Mouse (Mus musculus) E14TG2a.4 (cell line): ENCODE results near the gene Srxn1.

Source experiments
- H3K27me3 ChIP-seq: 2 replicates; pipeline ENCODE4 v1.6.1; 2014; ENCODE audit warnings: low read length, control low read depth; ENCODE audit not compliant: insufficient read depth
- H3K36me3 ChIP-seq: 2 replicates; pipeline ENCODE4 v1.6.1; 2014; ENCODE audit warnings: low read length, control low read depth; ENCODE audit not compliant: insufficient read depth
- H3K4me1 ChIP-seq: replicated peaks from 2 replicates; pipeline ENCODE4 v1.6.1; 2014; ENCODE audit warnings: low read depth, low read length, control low read depth
- H3K4me3 ChIP-seq: replicated peaks from 2 replicates; pipeline ENCODE4 v1.5.1; 2014; ENCODE audit warnings: mild to moderate bottlenecking, low read length
- H3K9me3 ChIP-seq: 2 replicates; pipeline ENCODE4 v1.6.1; 2014; ENCODE audit warnings: low read length, control low read depth
- CTCF ChIP-seq: conservative IDR thresholded peaks from 2 replicates; pipeline ENCODE4 v1.5.1; 2014; ENCODE audit warnings: low read length
- NANOG ChIP-seq: IDR thresholded peaks from 2 replicates; pipeline ENCODE4 v1.6.1; 2014; ENCODE audit warnings: borderline replicate concordance, low read length, mixed read lengths
- POU5F1 ChIP-seq: IDR thresholded peaks from 2 replicates; pipeline ENCODE4 v1.6.1; 2014; ENCODE audit warnings: low read length, borderline replicate concordance

Gene Srxn1

DNA sequence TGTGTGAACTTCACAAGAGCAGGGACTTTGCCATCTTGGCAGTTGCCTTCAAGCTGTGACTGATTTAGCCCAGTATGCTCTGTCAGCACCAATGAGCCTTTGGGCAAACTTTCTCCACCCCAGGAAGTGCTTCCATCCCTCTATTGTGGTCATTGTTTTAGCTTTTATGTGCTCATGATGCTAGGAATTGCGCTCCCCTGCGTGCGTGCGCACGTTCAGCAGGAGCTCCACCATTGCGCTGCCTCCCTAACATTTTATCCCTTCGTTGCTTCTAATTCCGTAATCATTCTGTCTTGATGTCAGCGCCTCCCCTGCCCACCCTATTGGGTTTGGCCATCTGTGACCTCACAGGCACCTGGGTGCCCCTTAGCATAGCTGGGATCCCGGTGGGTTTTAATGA is 1.3 kb downstream of the Srxn1 start:
- Histone ChIP-seq H3K4me3 (peak overlapping the region; percentile 89), H3K4me1 (peaks cover 46% of the 10 kb centered on the region), H3K36me3 (peaks cover 46% of the 10 kb centered on the region), H3K9me3 (peaks cover 7% of the 10 kb centered on the region), H3K27me3 (peaks cover 21% of the 10 kb centered on the region)
- TF ChIP-seq POU5F1 (no peak), CTCF (no peak), NANOG (no peak)

DNA sequence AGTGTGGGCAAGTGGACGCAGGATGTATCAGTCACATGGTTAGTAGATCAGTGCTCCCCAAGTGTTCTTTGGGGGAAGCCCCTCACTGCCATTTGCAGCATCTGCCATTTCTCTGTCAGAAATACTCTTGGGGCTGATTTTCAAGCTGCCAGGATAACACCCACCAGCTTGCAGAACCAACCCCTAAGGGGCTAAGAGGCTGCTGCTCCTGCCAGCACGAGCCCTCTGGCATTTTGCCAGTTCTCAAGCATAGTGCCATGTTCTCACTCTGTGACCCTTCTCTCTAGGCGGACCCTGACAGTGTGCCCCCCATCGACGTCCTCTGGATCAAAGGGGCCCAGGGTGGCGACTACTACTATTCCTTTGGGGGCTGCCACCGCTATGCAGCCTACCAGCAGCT is 3.4 kb downstream of the Srxn1 start:
- TF ChIP-seq CTCF (no peak), NANOG (no peak), POU5F1 (no peak)
- Histone ChIP-seq H3K27me3 (peaks cover 7% of the 10 kb centered on the region), H3K9me3 (peaks cover 7% of the 10 kb centered on the region), H3K4me1 (peaks cover 56% of the 10 kb centered on the region), H3K36me3 (peaks cover 46% of the 10 kb centered on the region), H3K4me3 (no peak overlapping the region)

DNA sequence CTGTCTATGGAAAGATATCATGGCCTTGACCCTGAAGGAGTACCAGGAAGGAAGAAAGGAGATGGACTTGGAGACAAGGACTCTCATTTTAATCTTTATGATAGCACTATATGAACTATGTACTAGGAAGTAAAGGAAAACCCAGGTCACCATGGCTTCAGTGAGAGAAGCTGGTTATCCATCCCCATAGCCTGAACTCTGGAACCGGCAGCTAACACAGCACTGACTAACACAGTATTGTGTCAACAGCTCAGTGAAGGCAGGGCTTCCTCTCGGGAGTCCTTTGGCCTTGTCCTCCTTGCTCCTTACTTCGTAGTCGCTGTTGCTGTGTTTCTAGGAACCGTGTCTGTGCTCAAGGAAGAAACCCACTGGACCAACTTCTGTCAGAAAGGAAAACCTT is 4.1 kb downstream of the Srxn1 start:
- peaks cover 7% of the 10 kb centered on the region for H3K9me3 ChIP-seq
- H3K4me3 ChIP-seq, result no peak overlapping the region
- TF ChIP-seq CTCF (no peak), NANOG (no peak), POU5F1 (no peak)
- H3K4me1 ChIP-seq, result peaks cover 63% of the 10 kb centered on the region
- peaks cover 46% of the 10 kb centered on the region for H3K36me3 ChIP-seq
- H3K27me3 ChIP-seq, result peaks cover 6% of the 10 kb centered on the region

DNA sequence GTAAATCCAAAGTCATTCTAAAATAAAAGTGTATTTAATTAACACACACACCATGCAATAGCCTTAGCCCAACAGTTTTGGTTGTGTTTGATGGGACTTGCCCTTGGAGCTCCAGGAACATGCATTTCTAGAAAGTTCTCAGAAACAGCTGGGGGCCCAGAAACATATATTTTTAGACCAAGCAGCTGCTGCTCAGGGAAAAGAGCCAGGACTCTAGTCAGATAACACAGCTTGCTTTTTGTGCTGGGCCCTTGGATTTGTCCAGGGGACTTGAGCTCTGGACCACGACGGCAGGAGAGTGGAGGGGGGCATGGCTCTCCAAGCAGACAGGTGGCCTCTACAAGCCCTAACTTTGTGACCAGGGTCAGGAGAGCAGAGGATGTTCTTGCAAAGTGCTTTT is 6.0 kb downstream of the Srxn1 start:
- Histone ChIP-seq H3K27me3 (no peaks in the 10 kb centered on the region), H3K4me3 (no peak overlapping the region), H3K9me3 (peaks cover 7% of the 10 kb centered on the region), H3K4me1 (peaks cover 67% of the 10 kb centered on the region), H3K36me3 (peaks cover 46% of the 10 kb centered on the region)
- TF ChIP-seq POU5F1, result no peak
- TF ChIP-seq NANOG, result no peak
- no peak for TF ChIP-seq CTCF

DNA sequence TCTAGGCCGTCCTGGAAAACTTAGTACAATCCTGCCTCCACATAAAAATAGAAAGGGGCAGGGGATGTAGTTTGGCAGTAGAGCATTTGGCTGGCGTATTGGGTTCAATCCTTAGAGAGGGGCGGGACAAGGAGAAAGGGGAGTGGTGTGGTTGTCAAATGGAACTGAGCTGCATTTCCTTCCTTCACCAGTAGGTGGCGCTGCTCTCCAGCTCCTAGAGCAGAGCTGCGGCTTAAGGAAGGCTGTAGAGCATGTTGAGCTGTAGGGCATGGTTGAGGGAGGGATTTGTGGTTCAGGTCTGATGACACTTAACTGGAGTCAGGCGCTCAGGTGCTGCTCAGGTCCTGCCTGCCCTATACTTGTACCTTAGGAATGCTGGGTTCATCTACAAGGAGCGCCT is 6.6 kb downstream of the Srxn1 start:
- Histone ChIP-seq H3K4me3 (no peak overlapping the region), H3K36me3 (peaks cover 41% of the 10 kb centered on the region), H3K27me3 (no peaks in the 10 kb centered on the region), H3K4me1 (peaks cover 64% of the 10 kb centered on the region), H3K9me3 (peaks cover 7% of the 10 kb centered on the region)
- TF ChIP-seq CTCF (peak; percentile 95), NANOG (no peak), POU5F1 (no peak)

DNA sequence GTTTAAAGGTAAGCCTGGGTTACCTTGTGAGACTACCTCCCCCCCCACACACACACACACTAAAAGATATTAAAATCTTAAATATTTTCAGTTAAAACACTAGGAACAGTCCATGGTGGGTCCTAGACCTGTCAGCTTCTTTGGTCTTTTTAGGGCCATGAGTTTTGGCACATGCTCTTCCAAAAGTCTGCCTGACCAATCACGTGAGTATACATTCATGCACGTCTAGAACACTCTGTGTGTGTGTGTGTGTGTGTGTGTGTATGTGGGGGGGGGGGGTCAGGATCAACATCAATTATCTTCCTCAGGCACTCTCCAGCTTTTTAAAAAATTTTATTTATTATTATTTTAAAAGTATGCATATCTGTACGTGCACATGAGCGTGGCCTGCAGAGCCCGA is 7.2 kb downstream of the Srxn1 start:
- TF ChIP-seq CTCF (no peak), NANOG (no peak), POU5F1 (no peak)
- Histone ChIP-seq H3K36me3 (peaks cover 36% of the 10 kb centered on the region), H3K4me3 (no peak overlapping the region), H3K9me3 (peaks cover 5% of the 10 kb centered on the region), H3K27me3 (no peaks in the 10 kb centered on the region), H3K4me1 (peaks cover 68% of the 10 kb centered on the region)

DNA sequence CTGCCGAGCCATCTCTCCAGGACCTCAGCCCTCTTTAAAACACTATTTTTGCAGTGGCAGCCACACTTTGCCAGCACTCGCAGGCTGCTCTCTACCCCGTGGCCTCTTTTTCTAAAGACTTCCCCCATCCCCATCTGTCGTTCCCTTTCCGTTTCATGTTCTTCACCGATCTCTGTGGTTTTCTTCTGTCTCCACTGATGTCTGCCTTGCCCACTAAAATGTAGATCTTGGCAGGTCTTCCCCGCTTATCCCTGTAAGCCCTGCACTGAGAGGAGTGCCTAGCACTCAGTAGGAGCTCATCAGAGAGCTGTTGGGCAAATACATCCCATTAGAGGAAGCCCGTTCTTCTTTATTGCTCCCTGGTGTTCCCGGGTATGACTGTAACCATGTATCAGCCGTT is 7.7 kb downstream of the Srxn1 start:
- Histone ChIP-seq H3K4me3 (no peak overlapping the region), H3K27me3 (no peaks in the 10 kb centered on the region)

DNA sequence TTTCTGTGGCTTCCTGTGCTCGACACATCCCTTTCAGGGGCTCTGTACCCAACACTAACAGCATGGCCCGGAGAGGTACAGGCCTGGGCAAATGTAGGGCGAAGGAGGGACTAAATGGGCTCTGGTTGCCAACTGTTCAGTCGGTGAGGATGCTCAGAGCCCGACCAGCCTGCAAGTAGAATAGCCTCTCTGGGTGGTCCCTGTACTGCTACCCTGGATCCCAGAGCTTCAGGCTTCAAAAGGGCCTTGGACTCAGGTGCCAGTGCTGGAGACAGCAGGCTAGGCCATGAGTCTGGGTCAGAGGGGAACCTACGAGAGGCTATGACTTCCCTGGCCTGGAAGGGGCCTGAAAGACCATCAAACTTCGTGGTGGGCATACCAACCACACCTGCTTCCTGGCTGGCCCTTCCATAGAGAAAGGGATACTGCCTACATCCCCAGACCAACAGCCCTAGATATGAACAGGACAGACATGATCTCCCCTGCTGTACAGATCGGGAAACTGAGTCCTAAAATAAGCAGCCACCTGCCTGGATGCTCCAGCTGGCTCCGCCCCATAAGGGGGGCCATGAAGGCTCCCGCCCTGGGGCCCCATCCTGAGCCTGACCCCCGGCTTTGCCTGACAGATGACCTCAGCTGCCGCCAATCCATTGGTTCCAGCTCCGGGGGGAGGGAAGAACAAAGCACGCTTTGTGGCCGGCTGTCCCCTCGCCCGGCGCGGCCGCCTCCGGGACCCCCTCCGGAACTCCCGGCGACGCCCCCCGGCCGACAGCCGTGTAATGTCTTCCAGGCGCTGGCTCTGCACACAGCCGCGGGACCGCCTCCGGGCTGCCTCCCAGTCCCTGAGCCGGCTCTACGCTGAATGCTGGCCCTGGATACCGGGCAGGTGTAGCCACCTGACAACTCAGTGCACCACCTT is 9.0 kb downstream of the Srxn1 start:
- Histone ChIP-seq H3K4me3 (peak overlapping the region; percentile 71), H3K9me3 (no peaks in the 10 kb centered on the region), H3K4me1 (peaks cover 64% of the 10 kb centered on the region), H3K27me3 (no peaks in the 10 kb centered on the region), H3K36me3 (peaks cover 18% of the 10 kb centered on the region)
- no peak for TF ChIP-seq NANOG
- no peak; the same call in 1 of the 2 replicates for TF ChIP-seq CTCF
- TF ChIP-seq POU5F1, result no peak

More for the DNA sequence above, 7.7 kb downstream of the Srxn1 start:
- Histone ChIP-seq H3K9me3 (peaks cover under 1% of the 10 kb centered on the region; the same call in 1 of the 2 replicates), H3K4me1 (peaks cover 69% of the 10 kb centered on the region), H3K36me3 (peaks cover 31% of the 10 kb centered on the region)
- TF ChIP-seq CTCF, result no peak
- no peak for TF ChIP-seq POU5F1
- no peak for TF ChIP-seq NANOG

DNA sequence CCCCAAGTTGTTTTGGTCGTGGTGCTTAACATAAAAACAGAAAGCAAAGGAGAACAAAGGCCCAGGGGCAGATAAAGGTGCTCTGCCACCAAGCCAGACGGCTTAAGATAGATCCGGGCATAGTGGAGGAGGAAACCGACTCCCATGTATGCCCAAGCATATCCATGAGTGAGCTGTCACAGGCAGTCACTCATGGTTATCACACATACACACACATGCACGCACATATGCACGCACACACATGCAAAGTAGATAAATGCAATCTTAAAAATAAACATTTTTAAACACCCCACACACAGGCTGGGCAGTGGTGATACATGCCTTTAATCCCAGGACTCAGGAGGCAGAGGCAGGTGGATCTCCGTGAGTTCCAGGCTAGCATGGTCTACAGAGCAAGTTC is 12.4 kb downstream of the Srxn1 start:
- no peak for TF ChIP-seq CTCF
- no peak for TF ChIP-seq NANOG
- no peak for TF ChIP-seq POU5F1
- no peak overlapping the region for H3K4me3 ChIP-seq

More for the DNA sequence above, 12.4 kb downstream of the Srxn1 start:
- Histone ChIP-seq H3K9me3 (no peaks in the 10 kb centered on the region), H3K27me3 (peaks cover 5% of the 10 kb centered on the region; the same call in 1 of the 2 replicates), H3K4me1 (peaks cover 79% of the 10 kb centered on the region), H3K36me3 (no peaks in the 10 kb centered on the region)
